Mouse (Mus musculus) c-Kit-positive CD71-negative TER-119-negative erythroid progenitor cells, embryonic 14.5 days (primary cell): ENCODE measurements around the gene Tmem132d.
"Not testable (repeated sequence)": the region's sequence is repeated elsewhere in the genome, so short reads cannot be mapped to it uniquely, and the experiment has no call there.

Experiments
- DNase-seq: peaks from one replicate; pipeline ENCODE4 v3.0.0-alpha.2; 2013; ENCODE audit warnings: low read depth

The Tmem132d gene

GRCm38 (mm10) chr5:128075456-128075855, 357.4 kb downstream of the Tmem132d start:
- DNase-seq = no peak

DNA sequence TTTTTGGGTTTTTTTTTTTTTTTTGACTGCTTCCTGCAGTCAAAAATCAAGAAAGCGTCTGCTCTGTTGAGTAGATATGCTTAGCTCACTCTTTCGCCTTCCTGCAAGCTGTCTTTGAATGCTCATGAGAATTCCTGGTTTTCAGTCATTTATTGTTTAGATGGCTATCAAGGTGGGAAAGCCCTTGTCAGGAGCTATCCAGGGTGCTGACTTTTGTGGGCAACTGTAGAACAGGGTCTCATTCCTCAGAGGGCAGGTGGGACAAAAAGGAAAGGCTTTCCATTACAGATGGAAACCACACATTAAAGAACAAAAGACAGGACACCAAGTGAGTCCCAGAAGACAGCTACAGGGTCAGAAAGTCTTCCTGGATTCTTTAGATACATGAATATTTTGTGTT, 360.3 kb downstream of the Tmem132d start:
- no peak for DNase-seq

DNA sequence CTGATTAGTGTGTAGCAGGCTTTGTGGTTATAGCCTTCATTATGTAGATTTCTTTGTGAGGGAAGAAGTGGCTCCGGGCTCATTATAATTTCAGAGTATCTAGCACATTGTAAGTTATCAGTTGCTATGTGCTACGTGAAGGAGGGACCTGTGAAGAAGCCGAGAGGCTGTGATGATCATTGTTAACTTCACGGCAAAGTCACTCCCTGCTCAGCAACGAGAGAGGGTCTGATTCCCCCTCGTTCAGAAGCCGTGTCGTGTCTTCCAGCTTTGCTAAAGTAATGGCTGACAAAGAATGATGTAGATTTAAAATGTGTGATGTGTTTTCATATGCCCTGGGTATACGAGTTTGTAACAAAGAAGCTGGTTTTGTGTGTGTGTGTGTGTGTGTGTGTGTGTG, 391.1 kb downstream of the Tmem132d start:
- DNase-seq = no peak

- no peak for DNase-seq
Observed at GRCm38 (mm10) chr5:128040036-128040435, 392.8 kb downstream of the Tmem132d start.

- DNase-seq = no peak
Observed at GRCm38 (mm10) chr5:128027076-128027475, 405.8 kb downstream of the Tmem132d start.

DNA sequence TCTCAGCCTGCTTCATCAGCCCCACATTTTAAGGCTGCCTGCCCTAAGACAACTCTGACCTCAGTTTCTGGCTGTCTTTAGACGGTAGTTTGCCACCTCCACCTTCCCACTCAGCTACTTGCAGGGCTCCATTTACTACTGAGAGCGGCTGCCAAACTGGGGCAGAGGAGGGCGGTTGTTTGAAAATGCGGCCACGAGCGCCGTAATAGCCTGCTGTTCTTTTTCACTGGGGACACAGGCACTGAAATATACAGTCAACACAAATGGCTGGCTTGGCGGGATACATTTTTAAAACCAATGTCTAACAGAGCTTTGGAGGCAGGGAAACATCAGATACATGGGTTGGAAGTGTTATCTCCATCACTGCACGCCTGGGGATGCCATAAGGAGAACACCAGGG, 428.2 kb downstream of the Tmem132d start:
- DNase-seq = no peak

- no peak for DNase-seq
Observed at GRCm38 (mm10) chr5:127996526-127997245, 436.2 kb downstream of the Tmem132d start.

DNA sequence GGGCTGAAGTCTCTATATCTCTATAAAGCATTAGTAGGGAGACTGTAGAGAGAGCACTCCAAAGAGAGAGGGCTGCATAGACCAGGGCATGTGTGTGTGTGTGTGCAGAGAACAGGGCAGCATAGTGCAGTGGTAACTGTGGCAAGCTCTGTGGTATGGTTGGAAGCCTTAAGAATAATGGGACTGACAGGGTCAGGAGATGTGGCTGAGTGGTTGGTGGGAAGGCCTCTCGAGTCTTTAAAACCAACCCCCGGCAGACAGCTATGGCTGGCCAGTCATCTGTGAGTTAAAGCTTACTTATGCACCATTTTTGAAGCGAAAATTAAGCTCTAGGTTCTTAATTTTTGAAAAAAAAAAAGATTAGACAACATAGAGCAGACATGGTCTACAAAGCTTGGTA, 439.4 kb downstream of the Tmem132d start:
- DNase-seq = no peak

DNA sequence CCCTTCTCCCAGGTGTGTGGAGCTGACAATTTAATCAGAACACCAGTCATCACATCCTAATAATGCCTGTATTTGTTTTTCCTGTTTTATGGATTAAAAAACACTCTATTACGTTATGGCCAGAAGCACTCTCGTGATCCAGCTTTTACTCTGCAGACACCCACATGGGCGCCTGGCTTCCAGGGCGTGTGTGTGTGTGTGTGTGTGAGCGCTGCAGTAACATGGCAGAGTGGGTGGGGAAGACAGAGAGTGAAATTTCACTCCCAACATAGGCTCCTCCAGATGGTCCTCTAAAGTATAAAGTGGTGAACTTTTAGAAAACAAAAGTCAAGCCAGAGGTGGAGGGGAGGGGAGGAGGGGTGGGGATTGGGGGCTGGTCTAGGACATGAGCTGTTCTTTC, 442.1 kb downstream of the Tmem132d start:
- DNase-seq = no peak

DNA sequence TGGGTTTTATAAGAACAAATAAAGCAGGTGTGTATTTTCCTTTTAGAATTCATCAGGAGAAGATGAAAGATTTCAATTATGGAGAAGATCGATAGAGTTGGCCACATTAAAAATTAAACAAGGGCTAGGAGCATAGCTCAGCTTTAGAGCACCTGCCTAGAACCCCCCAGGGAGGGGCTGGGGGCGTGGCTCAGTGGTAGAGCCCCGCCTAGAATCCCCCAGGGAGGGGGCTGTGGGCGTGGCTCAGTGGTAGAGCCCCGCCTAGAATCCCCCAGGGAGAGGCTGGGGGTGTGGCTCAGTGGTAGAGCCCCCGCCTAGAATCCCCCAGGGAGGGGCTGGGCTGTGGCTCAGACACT, 452.9 kb downstream of the Tmem132d start:
- DNase-seq = not testable (repeated sequence)

- DNase-seq = no peak
Observed at GRCm38 (mm10) chr5:127979329-127980002, 453.4 kb downstream of the Tmem132d start.

- DNase-seq = no peak
Observed at GRCm38 (mm10) chr5:127976661-127977060, 456.2 kb downstream of the Tmem132d start.

- no peak for DNase-seq
Observed at GRCm38 (mm10) chr5:127965700-127966099, 467.2 kb downstream of the Tmem132d start.

GRCm38 (mm10) chr5:127962656-127963055, 470.2 kb downstream of the Tmem132d start:
- DNase-seq = no peak

- DNase-seq = no peak
Observed at GRCm38 (mm10) chr5:127956511-127957097, 476.3 kb downstream of the Tmem132d start.

GRCm38 (mm10) chr5:127954231-127954790, 478.6 kb downstream of the Tmem132d start:
- DNase-seq = no peak

DNA sequence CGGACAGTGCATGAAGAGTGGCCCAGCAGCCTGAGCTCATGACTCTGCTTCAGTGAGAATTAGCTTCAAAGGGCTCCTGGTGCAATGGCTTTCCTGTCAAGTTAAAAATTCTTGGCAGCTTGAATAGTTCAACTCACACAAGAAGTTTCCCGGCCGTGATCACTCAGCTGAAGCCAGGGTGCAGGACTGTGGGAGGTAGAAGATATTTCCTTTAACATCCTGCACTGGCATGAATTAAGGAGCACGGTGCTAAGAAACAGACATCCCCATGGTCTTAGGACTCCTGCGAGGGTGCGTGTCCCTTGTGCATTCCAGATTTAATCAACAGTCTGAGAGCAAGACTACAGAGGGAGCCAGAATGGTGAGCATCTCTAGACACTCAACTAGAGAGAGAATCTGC, 480.1 kb downstream of the Tmem132d start:
- no peak for DNase-seq

GRCm38 (mm10) chr5:127950574-127950973, 482.3 kb downstream of the Tmem132d start:
- no peak for DNase-seq

- DNase-seq = no peak
Observed at GRCm38 (mm10) chr5:127947275-127947674, 485.6 kb downstream of the Tmem132d start.

GRCm38 (mm10) chr5:127942171-127942570, 490.7 kb downstream of the Tmem132d start:
- not testable (repeated sequence) for DNase-seq

DNA sequence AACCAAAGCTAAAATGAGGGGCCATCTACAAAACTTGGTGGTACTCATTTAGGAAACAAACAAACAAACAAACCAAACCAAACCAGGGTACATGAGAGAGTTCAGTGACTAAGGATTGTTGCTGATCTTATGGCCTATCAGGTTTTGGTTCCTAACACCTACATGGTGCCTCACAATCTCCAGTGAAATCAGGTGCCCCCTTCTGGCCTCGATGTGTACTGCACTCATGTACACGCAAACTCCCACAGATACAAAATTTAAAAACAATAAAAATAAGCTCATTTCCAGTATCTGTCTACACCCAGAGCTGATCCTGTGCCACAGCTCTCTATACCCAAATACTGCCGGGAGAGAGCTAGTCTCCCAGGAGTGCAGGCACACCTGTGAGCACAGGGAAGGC, 495.0 kb downstream of the Tmem132d start:
- no peak for DNase-seq

GRCm38 (mm10) chr5:127929687-127930086, 503.2 kb downstream of the Tmem132d start:
- no peak for DNase-seq

DNA sequence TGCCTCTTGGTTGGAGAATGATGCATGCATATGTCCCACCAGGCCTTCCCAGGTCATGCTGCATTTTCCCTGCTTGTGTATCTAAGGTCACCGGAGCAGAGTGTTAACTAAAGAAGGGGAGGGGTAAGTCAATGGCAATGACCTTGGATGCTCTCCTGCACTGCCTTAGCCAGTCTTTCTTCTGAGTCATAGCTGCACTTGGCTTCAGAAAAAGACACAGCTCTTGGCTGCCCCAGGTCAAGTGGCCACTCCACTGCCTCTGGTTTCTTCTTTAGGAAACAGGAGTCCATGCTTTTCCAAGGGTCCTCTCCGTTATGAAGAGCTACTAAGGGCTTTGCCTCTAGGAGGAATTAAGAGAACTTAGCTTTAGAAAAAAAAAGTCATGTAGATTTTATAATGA, 506.2 kb downstream of the Tmem132d start:
- DNase-seq = no peak
